Mouse (Mus musculus) ES-Bruce4 (cell line): Measurements from ENCODE around the gene Gadd45b. TPM values are rescaled to one million over a fixed set of nuclear protein-coding genes. Genes with fewer than 3 reads are reported as not detected.
A peak's percentile ranks its signal among the peaks of the same experiment; 100 is the strongest.

Experiments
- H3K27ac ChIP-seq: 2 replicates; pipeline ENCODE4 v1.5.1; 2012; ENCODE audit warnings: low read length, inconsistent platforms; ENCODE audit not compliant: insufficient read depth
- H3K27me3 ChIP-seq: 2 replicates; pipeline ENCODE4 v1.6.1; 2012; ENCODE audit warnings: mild to moderate bottlenecking, low read length, inconsistent platforms; ENCODE audit not compliant: control insufficient read depth, poor library complexity, insufficient read depth, severe bottlenecking
- H3K36me3 ChIP-seq: 2 replicates; pipeline ENCODE4 v1.6.1; 2012; ENCODE audit warnings: inconsistent platforms, mild to moderate bottlenecking, low read length, moderate library complexity; ENCODE audit not compliant: control insufficient read depth, poor library complexity, insufficient read depth, severe bottlenecking
- H3K4me1 ChIP-seq: one replicate; pipeline ENCODE4 v1.8.1; 2011; ENCODE audit warnings: low read length; ENCODE audit not compliant: control insufficient read depth, insufficient read depth
- H3K4me3 ChIP-seq: 2 replicates; pipeline ENCODE4 v1.5.1; 2011; ENCODE audit warnings: low read depth, mild to moderate bottlenecking, low read length
- H3K9ac ChIP-seq: 2 replicates; pipeline ENCODE4 v1.6.1; 2012; ENCODE audit warnings: low read depth, mild to moderate bottlenecking, inconsistent platforms; ENCODE audit not compliant: poor library complexity, severe bottlenecking
- H3K9me3 ChIP-seq: replicated peaks from 2 replicates; pipeline ENCODE4 v1.6.1; 2012; ENCODE audit warnings: mild to moderate bottlenecking, low read length, inconsistent platforms; ENCODE audit not compliant: control insufficient read depth, poor library complexity, insufficient read depth, severe bottlenecking
- CTCF ChIP-seq: IDR thresholded peaks from one replicate; pipeline ENCODE4 v1.8.1; 2011; ENCODE audit warnings: low read depth, low read length
- EP300 ChIP-seq: IDR thresholded peaks from 2 replicates; pipeline ENCODE4 v1.6.1; 2011; ENCODE audit warnings: low read depth, low read length; ENCODE audit not compliant: insufficient read depth
- POLR2A ChIP-seq: IDR thresholded peaks from one replicate; pipeline ENCODE4 v1.8.1; 2011; ENCODE audit warnings: low read length; ENCODE audit not compliant: insufficient read depth
- polyA plus RNA-seq: library from polyadenylated mRNA; stranded (reverse); fragments of >200 nt; gene quantifications from 2 replicates; pipeline ENCODE4 v1.2.4, GENCODE M21; 2011; ENCODE audit warnings: low read depth; ENCODE audit not compliant: missing spikeins, insufficient read depth, insufficient read length

The Gadd45b gene
- 80.7 and 86.3 TPM in 2 replicates for polyA plus RNA-seq

- Histone ChIP-seq H3K4me3 (peak within 1 kb of the TSS; percentile 86), H3K9ac (peak within 1 kb of the TSS; percentile 82), H3K9me3 (no peaks in the 10 kb centered on the region), H3K4me1 (peaks cover 4% of the 10 kb centered on the region), H3K27ac (no peak within 1 kb of the TSS), H3K36me3 (peaks cover 9% of the 10 kb centered on the region), H3K27me3 (no peaks in the 10 kb centered on the region)
- TF ChIP-seq CTCF = no peak
- TF ChIP-seq EP300 = no peak
- TF ChIP-seq POLR2A = peak; percentile 99
Measured at GRCm38 (mm10) chr10:80929299-80930226, at the start of gene Gadd45b. Gene Gadd45b, plus strand, starts transcription at chr10:80930073.

GRCm38 (mm10) chr10:80880131-80880641 lies 49.7 kb upstream of the Gadd45b start:
- TF ChIP-seq EP300 = no peak
- no peak for TF ChIP-seq POLR2A
- TF ChIP-seq CTCF = peak; percentile 99
- H3K9ac ChIP-seq = no peak overlapping the region
- H3K9me3 ChIP-seq = no peaks in the 10 kb centered on the region
- no peaks in the 10 kb centered on the region for H3K4me1 ChIP-seq
- no peak overlapping the region for H3K27ac ChIP-seq
- H3K4me3 ChIP-seq = no peak overlapping the region
- no peaks in the 10 kb centered on the region for H3K27me3 ChIP-seq
- no peaks in the 10 kb centered on the region for H3K36me3 ChIP-seq

GRCm38 (mm10) chr10:80880901-80881300 lies 49.0 kb upstream of the Gadd45b start:
- TF ChIP-seq POLR2A (no peak), CTCF (peak; percentile 39)
- no peaks in the 10 kb centered on the region for H3K27me3 ChIP-seq
- H3K27ac ChIP-seq = no peak overlapping the region
- H3K4me1 ChIP-seq = no peaks in the 10 kb centered on the region
- H3K9me3 ChIP-seq = no peaks in the 10 kb centered on the region
- no peaks in the 10 kb centered on the region for H3K36me3 ChIP-seq
- no peak overlapping the region for H3K4me3 ChIP-seq
- no peak overlapping the region for H3K9ac ChIP-seq

- peak; percentile 87 for TF ChIP-seq CTCF
- no peak for TF ChIP-seq POLR2A
- TF ChIP-seq EP300 = 0 out of 2 replicates have a peak, but pooled peaks have one; percentile 12
- Histone ChIP-seq H3K4me1 (no peaks in the 10 kb centered on the region), H3K36me3 (no peaks in the 10 kb centered on the region), H3K9ac (no peak overlapping the region), H3K27ac (no peak overlapping the region), H3K4me3 (no peak overlapping the region), H3K9me3 (no peaks in the 10 kb centered on the region), H3K27me3 (no peaks in the 10 kb centered on the region)
Measured at GRCm38 (mm10) chr10:80881301-80881700, 48.6 kb upstream of the Gadd45b start.

- H3K9me3 ChIP-seq = no peaks in the 10 kb centered on the region
- TF ChIP-seq EP300 (no peak), CTCF (no peak), POLR2A (no peak)
- H3K4me3 ChIP-seq = no peak overlapping the region
- H3K27ac ChIP-seq = no peak overlapping the region
- no peak overlapping the region for H3K9ac ChIP-seq
- H3K4me1 ChIP-seq = no peaks in the 10 kb centered on the region
- no peaks in the 10 kb centered on the region for H3K36me3 ChIP-seq
- no peaks in the 10 kb centered on the region for H3K27me3 ChIP-seq
Measured at GRCm38 (mm10) chr10:80887181-80887580, 42.7 kb upstream of the Gadd45b start.

- Histone ChIP-seq H3K9me3 (no peaks in the 10 kb centered on the region), H3K4me1 (peaks cover 2% of the 10 kb centered on the region), H3K36me3 (no peaks in the 10 kb centered on the region), H3K9ac (no peak overlapping the region), H3K27ac (no peak overlapping the region), H3K27me3 (no peaks in the 10 kb centered on the region), H3K4me3 (no peak overlapping the region)
- TF ChIP-seq CTCF = no peak
- TF ChIP-seq EP300 = no peak
- TF ChIP-seq POLR2A = no peak
Measured at GRCm38 (mm10) chr10:80895100-80895499, 34.8 kb upstream of the Gadd45b start.
